Mouse (Mus musculus) megakaryocyte, embryonic 14.5 days (primary cell): Measurements from ENCODE around the gene Rnase13. TPM values are rescaled to one million over a fixed set of nuclear protein-coding genes. Genes with fewer than 3 reads are reported as not detected.
A peak's percentile ranks its signal among the peaks of the same experiment; 100 is the strongest.

Source experiments
- H3K27me3 ChIP-seq: replicated peaks from 2 replicates; pipeline ENCODE3; 2012; ENCODE audit warnings: inconsistent platforms
- H3K36me3 ChIP-seq: replicated peaks from 2 replicates; pipeline ENCODE3; 2012; ENCODE audit warnings: low read length, inconsistent platforms, mixed read lengths
- H3K4me1 ChIP-seq: 2 replicates; pipeline ENCODE4 v1.6.1; 2012; ENCODE audit warnings: inconsistent platforms
- H3K4me3 ChIP-seq: replicated peaks from 2 replicates; pipeline ENCODE3; 2012; ENCODE audit warnings: moderate library complexity, mild to moderate bottlenecking, inconsistent platforms
- H3K9me3 ChIP-seq: 2 replicates; pipeline ENCODE4 v1.6.1; 2012; ENCODE audit warnings: inconsistent platforms
- FLI1 ChIP-seq: IDR thresholded peaks from 2 replicates; pipeline ENCODE4 v1.6.1; 2012; ENCODE audit warnings: low read length, inconsistent platforms, mixed read lengths
- GATA1 ChIP-seq: IDR thresholded peaks from 3 replicates; pipeline ENCODE4 v1.6.1; 2012; ENCODE audit warnings: mixed read lengths, low read length, inconsistent platforms, borderline replicate concordance
- polyA plus RNA-seq: library from polyadenylated mRNA; stranded (reverse); fragments of >175 nt; gene quantifications from 2 replicates; pipeline ENCODE4 v1.2.3, GENCODE M21; 2012; ENCODE audit warnings: low replicate concordance; ENCODE audit not compliant: insufficient read depth

The Rnase13 gene
- polyA plus RNA-seq, 1 experiment: not detected

DNA sequence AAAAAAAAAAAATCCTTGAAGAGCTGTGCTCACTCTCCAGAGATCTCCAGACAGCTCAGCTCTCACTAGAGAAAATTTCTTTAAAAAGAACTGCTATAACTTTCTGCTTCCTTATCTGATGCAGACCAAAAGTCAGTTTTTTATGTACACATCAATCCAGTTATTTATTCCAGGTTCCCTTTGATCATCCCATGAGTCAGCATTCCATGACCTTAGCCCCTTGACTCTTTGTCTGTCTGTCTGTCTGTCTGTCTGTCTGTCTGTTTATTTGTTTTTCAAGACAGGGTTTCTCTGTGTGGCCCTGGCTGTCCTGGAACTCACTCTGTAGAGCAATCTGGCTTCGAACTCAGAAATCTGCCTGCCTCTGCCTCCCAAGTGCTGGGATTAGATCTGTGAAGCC, 23.2 kb downstream of the Rnase13 start:
- no peak for TF ChIP-seq FLI1
- no peak for TF ChIP-seq GATA1
- Histone ChIP-seq H3K27me3 (peaks cover 4% of the 10 kb centered on the region), H3K9me3 (no peaks in the 10 kb centered on the region), H3K36me3 (no peaks in the 10 kb centered on the region), H3K4me1 (peaks cover 12% of the 10 kb centered on the region), H3K4me3 (no peak overlapping the region)

DNA sequence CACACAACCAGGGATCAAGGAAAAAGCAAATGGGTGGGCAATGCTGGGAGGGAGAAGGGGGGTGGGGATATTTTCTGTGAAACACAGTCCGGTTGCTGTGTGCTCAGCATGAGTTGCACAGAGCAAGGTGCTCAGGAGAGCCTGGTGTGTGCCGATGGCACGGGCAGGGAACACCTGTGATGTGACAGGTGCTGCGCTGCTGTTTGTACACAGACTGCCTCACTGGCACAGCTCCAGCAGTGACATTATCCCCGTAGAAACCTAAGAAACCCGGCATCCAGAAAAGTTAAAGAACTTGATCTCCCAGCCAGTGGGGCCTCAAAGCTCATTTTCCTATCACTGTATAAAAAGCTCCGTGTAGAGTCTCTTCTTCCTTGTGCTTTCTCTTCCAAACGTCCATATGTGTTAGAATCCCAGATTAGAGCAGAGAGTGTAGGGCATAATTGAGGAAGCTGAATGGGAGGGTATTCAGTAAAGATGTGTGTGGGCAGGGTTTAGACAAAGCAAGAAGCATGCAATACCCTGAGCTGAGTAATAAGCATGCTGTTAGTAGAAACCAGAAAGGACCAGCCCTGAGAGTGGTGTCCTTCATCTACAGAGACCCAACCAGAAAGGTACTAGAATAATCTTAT, 25.9 kb downstream of the Rnase13 start:
- peaks cover 1% of the 10 kb centered on the region for H3K27me3 ChIP-seq

DNA sequence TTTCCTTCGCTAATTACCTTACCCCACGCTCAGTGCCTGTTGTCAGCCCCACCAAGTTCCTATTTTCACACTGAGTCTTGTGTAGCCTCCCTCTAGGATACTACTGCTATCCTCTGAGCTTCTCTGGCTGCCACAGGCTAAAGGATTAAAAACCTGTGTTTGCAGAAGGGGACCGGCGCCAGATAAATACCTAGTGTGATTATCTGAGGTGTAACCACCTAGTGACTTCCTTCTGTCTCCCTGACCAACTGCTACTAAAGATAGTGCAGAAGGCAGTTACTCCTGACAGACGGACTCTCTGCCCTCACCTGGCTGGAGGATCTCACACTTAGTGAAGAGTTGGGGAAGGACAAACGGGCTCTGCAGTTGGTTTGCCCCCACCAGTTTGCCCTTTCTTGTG, 26.6 kb downstream of the Rnase13 start:
- no peaks in the 10 kb centered on the region for H3K9me3 ChIP-seq
- peaks cover 13% of the 10 kb centered on the region for H3K36me3 ChIP-seq
- peaks cover 18% of the 10 kb centered on the region for H3K4me1 ChIP-seq
- no peak for TF ChIP-seq GATA1
- TF ChIP-seq FLI1: no peak
- H3K27me3 ChIP-seq: no peaks in the 10 kb centered on the region
- H3K4me3 ChIP-seq: no peak overlapping the region

More for the DNA sequence above, 25.9 kb downstream of the Rnase13 start:
- no peaks in the 10 kb centered on the region for H3K9me3 ChIP-seq
- TF ChIP-seq GATA1: no peak
- H3K36me3 ChIP-seq: peaks cover 7% of the 10 kb centered on the region
- no peak overlapping the region for H3K4me3 ChIP-seq
- peaks cover 18% of the 10 kb centered on the region for H3K4me1 ChIP-seq

DNA sequence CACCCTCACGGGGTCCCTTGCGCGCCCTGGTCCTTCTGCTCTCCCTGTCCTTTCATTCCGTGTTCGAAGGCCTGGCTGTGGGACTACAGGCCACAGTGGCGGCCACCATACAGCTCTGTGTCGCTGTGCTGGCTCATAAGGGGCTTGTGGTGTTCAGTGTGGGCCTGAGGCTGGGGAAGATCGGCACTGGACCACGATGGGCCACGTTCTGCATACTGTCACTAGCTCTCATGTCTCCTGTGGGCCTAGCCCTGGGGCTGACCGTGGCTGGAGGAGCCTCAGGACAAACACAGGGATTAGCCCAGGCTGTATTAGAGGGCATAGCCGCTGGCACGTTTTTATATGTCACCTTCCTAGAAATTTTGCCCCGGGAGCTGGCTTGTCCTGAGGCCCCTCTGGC, 27.5 kb downstream of the Rnase13 start:
- Histone ChIP-seq H3K36me3 (peaks cover 21% of the 10 kb centered on the region), H3K27me3 (no peaks in the 10 kb centered on the region), H3K4me3 (no peak overlapping the region), H3K4me1 (peaks cover 18% of the 10 kb centered on the region), H3K9me3 (no peaks in the 10 kb centered on the region)
- no peak for TF ChIP-seq GATA1
- TF ChIP-seq FLI1: no peak

DNA sequence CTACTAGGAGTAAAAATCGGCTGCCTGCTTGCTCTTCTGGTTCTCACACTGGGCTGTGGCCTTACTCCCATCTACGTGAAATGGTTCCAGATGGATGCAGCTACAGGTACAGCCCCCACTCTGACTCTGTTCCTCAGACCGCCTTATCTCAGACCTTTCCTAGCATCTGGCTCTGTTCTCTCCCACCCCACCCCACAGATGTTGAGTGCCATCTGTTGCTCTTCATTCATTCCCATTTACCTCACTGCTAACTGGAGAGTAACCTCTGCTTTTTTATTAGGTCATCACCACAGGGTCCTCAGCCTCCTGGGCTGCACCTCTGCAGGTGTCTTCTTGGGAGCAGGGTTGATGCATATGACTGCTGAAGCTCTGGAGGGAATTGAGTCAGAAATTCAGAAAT, 28.8 kb downstream of the Rnase13 start:
- Histone ChIP-seq H3K4me1 (peaks cover 18% of the 10 kb centered on the region), H3K36me3 (peaks cover 34% of the 10 kb centered on the region), H3K4me3 (no peak overlapping the region), H3K9me3 (no peaks in the 10 kb centered on the region), H3K27me3 (no peaks in the 10 kb centered on the region)
- TF ChIP-seq FLI1: no peak
- TF ChIP-seq GATA1: no peak

DNA sequence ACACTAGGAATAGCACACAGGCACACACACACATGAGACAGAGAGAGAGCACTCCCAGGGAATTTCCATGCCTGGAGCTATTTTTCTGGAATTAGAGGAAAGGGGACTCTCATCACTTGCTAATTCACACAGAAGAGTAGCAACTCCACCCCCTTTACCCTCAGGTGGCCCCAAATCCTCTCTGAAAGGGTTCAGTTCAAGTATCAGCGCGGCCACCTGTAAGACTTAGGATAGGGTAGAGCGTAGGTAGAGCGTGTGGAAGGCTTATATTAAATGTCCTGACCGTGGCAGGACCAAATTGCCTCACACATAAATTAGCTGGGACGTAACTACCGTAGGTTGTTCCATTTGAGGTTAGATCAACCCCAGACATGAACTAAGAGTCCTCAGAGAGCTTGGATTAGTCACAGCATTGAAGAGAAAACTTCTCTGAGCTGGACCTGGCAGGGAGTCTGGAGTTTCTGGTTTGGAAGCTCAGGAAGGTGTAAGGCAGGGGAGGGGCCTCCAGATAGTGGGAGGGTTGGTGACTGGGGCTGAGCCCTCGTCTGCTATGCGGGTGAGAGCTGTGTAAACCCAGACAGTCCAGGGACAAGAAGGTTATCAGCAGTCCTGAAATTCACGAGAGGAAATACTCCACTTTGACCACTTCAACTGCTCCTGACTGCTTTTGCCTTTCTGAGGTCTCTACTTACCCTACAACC, 29.3 kb downstream of the Rnase13 start:
- H3K27me3 ChIP-seq: no peaks in the 10 kb centered on the region
- no peak overlapping the region for H3K4me3 ChIP-seq
- peaks cover 40% of the 10 kb centered on the region for H3K36me3 ChIP-seq
- peaks cover 18% of the 10 kb centered on the region for H3K4me1 ChIP-seq
- H3K9me3 ChIP-seq: no peaks in the 10 kb centered on the region
- TF ChIP-seq GATA1 (no peak), FLI1 (no peak)

DNA sequence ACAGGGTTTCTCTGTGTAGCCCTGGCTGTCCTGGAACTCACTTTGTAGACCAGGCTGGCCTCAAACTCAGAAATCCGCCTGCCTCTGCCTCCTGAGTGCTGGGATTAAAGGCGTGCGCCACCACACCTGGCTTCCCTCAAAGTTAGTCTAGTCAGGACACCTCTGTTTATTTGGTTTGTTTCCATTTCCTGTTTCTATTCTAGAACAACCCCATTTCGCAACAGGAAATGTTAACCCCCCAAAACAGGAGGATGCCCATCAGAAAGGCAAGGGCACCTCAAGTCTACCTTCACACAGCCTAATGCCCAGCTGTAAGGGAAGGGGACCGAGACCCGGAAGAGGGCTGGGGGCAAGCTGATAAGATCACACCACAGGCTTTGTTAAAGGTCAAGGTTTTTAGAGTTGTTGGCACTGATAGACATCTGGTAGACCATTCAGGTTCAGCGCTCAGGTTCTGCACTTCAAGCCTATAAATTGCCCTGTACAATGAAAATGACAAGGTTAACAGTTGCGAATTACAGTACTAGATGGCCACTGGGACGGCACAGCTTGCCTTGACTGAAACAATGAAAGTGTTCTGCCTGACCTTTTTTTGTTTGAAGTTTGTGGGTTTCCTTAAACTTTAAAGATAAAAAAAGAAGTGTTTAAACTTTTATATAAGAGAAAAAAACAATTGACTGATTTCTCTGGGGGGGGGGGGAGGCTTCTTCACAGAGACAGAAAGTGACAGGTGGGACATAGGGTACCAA, 30.2 kb downstream of the Rnase13 start, which contains the start of gene Slc39a2:
Gene Slc39a2 (plus strand): TSS at position 699 of the 749 bp plus-strand sequence.
- no peaks in the 10 kb centered on the region for H3K27me3 ChIP-seq
- H3K4me3 ChIP-seq: no peak within 1 kb of the TSS
- peaks cover 45% of the 10 kb centered on the region for H3K36me3 ChIP-seq
- peaks cover 18% of the 10 kb centered on the region for H3K4me1 ChIP-seq
- no peaks in the 10 kb centered on the region for H3K9me3 ChIP-seq
- TF ChIP-seq GATA1 (no peak), FLI1 (no peak)

DNA sequence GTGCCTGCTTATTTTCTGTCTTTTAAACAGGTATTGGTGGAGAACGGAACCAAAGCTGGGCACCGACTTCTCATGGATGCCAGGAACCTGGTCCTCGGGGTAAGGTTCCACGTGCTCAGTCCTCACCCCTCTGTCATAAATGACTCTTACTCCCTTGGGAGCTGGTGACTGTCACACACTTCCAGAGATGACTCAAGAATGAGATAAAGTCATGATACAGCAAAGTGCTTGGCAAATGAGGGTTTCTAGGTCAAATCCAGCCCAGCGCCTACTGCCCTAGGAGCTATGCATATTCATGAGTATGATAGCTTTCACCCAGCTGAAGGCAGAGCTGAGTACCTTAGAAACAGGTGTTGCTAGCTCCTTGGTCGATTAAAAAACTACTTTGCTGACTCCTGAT, 32.7 kb downstream of the Rnase13 start:
- H3K9me3 ChIP-seq: no peaks in the 10 kb centered on the region
- H3K4me3 ChIP-seq: no peak overlapping the region
- H3K4me1 ChIP-seq: peaks cover 20% of the 10 kb centered on the region
- H3K36me3 ChIP-seq: peaks cover 53% of the 10 kb centered on the region
- H3K27me3 ChIP-seq: peaks cover 1% of the 10 kb centered on the region
- TF ChIP-seq FLI1 (no peak), GATA1 (no peak)

DNA sequence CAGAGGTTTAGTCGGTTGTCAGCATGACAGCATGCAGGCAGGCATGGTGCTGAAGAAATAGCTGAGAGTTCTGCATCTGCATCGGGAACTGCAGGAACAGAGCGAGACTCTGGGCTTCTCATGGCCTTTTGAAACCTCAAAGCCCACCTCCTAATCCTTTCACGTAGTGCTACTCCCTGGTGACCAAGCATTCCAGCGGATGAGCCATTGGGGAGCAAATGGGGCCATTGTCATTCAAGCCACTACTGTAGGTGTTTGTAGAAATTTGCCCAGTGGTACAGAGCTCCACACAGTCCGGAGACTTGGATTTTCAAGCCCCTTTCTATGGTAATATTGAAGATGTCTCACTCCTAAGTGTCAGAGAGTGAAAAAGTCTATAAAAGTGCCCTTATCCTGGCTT, 36.5 kb downstream of the Rnase13 start:
- Histone ChIP-seq H3K4me3 (no peak overlapping the region), H3K27me3 (peaks cover 2% of the 10 kb centered on the region), H3K36me3 (peaks cover 40% of the 10 kb centered on the region), H3K4me1 (peaks cover 9% of the 10 kb centered on the region), H3K9me3 (no peaks in the 10 kb centered on the region)
- TF ChIP-seq GATA1: no peak
- TF ChIP-seq FLI1: no peak

DNA sequence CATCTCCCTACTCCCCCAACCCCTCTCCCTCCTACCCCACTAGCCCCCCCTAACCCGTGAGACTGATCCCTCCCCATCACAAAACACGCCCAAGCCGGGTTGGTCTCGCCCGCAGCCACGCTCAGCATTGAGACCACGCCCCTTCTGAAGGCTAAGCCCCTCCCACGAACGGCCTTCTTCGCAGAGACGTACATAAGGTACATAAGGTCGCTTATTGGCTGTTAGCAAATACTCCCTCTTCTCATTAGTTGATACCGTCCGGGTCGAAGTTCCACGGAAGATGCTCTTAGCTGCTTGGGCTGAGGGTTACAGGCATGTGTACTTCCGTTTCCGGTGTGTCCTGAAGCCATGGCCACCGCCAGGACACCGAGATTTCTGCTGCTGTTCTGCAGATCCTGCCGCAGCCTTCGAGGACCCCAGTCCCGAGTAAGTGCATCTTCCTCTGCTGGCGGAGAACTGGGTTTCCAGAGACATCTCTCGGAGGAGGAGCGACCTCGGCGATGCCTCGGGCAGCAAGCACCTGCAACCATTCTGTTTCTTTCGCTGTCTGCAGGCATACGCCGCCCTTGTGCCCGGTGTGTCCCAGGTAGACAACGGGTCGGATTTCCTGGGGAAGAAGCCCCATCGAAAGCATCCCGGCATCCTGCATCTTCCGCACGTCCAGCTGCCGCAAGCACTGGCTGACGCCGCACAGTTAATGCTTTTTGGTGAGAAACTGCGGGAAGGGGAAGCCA, 37.8 kb downstream of the Rnase13 start, which contains the start of gene Mettl17:
Gene Mettl17 (plus strand): TSS at position 245 of the 734 bp plus-strand sequence.
- H3K4me3 ChIP-seq: peak within 1 kb of the TSS; percentile 95
- H3K4me1 ChIP-seq: peaks cover 9% of the 10 kb centered on the region
- TF ChIP-seq FLI1 (peak; percentile 41; the same call in 1 of the 2 replicates), GATA1 (no peak)
- no peaks in the 10 kb centered on the region for H3K9me3 ChIP-seq
- H3K36me3 ChIP-seq: peaks cover 29% of the 10 kb centered on the region
- peaks cover 2% of the 10 kb centered on the region for H3K27me3 ChIP-seq
